Mouse (Mus musculus): ENCODE measurements around the gene Lsmem1. TPM values are rescaled to one million over a fixed set of nuclear protein-coding genes. Genes with fewer than 3 reads are reported as not detected.
"Not testable (repeated sequence)": the region's sequence is repeated elsewhere in the genome, so short reads cannot be mapped to it uniquely, and the experiment has no call there.

Lsmem1 gene
- total RNA-seq, 2 experiments from 2014 or later, result 0.22 to 0.69 TPM

DNA sequence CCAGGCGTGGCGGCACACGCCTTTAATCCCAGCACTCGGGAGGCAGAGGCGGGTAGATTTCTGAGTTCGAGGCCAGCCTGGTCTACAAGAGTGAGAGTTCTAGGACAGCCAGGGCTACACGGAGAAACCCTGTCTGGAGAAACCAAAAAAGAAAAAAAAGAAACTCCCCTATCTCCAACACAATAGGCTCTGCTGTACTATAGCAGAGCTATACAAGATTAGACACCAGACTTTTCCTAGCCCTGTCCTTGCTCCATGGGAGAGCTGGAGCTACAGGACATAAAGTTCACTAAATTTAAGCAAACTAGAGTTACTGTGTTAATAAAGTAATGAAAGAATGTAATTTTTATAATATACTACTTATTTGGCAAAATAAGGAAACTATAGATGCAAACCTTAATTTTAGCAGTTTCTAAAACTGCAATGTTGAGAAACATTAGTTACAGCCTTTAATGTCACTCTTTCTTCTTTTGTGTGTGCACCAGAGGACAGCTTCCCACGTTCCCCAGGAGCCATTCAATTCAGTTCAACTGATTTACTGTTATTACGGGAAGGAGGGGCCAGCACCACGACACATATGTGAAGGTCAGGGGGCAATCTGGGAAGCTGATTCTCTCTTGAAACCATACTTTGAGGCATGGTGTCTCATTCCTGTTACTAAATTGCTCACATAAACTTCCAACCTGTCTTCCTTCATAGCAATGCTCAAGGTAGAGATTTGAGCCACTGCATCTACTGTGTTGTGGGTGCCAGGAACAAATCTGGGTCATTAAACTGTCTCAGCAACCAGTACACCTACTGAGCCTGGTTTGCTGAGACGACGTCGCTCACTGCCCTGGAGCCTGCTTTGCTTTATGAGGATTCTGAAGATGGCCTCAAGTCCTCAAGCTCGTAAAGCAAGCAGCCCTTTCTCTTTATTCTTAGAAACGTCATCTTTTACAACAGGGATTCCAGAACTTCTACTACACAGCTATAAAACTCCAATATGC is 15.9 kb upstream of the Lsmem1 start:
- DNase-seq (ENCODE audit: low spot score in 2 of 2), result no peak

DNA sequence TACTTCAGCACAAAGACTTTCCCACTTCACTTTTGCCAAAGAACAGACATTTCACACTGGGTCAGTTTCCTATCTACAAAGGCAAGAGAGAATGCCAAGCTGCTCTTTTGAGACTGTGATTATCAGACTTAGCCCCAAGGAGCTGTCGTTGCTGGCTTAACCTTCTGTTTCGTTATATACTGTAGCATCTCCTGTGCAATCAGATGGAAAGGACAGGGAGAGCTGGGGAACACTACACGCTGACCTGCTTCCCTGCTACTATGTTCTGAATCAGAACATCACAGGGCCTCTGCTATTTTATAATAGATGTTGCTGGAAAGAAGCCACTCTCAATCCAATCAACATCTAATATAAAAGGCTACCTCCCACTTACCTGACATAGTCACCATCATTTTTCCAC is 9.8 kb upstream of the Lsmem1 start:
- DNase-seq (ENCODE audit: low spot score in 2 of 2), result no peak

DNA sequence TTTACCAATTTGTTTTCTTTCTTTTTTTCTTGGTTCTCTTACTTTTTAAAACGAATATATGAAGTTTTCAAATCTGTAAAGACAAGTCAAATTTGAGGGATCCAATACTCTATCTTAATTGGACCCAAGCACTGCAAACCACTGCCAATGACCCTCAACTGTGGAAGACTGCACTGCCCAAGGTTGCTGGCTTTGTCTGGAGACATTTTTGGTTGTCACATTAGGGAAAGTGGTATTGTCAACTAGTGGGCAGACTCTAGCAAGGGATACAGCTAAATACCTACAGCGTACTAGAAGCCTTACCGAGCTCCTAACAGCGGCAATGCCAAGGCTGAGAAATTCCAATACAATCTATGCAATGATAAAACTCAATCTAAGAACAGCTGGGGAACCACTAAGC is 8.6 kb upstream of the Lsmem1 start:
- DNase-seq (ENCODE audit: low spot score in 2 of 2), result no peak

DNA sequence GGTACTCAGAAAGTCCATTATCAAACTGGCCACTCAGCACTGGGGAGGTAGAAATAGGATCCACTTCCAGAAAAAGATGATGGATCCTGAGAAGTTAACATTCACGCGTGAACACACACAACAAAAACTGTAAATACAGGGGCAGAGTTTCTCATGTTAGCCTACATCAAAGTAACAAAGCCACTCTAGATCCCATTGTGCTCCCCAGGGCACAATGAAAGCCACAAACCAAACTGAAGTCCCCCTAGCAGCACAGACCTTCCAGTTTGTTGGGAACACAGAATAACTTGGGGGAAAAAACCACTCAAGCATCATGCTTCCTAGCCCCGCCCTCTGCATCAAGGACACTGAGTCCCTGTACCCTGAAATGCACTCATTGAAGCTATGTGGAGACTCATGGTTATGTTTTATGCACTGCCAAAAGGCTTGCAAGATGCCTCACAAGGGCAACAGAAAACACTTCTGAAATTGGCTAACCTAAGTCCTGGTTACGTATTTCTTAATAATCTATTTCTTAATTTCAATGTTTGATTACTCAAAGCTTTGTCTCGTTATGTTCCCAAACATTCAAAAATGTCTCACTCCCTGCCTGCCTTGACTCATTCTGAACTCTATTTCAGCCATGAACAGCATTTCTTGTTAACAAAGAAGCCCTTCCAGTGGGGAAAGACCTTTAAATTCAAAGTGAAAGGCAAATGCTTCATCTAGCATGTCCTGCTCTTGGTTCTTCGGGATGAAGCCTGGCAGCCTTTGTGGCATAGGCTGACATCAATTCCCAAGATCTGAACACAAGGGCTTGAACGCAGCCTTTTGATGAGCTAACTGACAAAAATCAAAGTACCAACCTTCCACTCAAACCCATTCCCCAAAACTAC is 3.1 kb upstream of the Lsmem1 start:
- no peak for DNase-seq (ENCODE audit: low spot score in 2 of 2)

DNA sequence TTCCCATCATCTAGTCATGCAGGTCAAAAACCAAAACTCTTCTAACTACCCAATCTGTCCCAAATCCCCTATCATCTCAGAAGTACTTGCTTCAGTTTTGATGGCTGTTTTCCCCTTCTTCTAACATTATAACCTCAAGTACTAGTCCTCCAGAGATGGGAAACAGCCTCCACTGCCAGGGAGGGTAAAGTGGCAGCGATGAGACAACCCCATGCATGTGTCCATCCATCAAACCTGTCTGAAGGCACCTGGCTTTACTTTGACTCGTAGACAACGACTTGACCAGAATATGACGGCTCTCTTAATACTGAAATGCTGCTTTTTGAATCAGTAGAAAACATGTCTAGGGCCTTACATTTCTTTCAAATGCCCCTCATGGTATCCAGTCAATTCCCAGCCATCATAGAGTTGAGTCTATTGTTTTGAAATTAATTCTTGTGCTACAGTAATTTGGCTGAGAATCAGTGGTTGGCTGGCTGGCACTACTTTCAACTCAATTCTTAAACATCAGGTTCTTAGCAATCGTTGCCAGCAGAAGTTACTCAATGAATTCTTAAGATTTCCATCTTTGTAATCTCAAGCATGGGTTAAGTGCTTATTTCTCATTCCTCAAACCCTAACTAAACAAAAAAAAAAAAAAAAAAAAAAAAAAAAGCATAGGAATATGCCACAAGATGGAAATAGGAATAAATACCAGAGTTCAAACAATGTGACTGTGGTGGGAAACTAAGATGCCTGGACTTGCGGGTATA is 1.4 kb upstream of the Lsmem1 start:
- DNase-seq (ENCODE audit: low spot score in 2 of 2), result no peak

DNA sequence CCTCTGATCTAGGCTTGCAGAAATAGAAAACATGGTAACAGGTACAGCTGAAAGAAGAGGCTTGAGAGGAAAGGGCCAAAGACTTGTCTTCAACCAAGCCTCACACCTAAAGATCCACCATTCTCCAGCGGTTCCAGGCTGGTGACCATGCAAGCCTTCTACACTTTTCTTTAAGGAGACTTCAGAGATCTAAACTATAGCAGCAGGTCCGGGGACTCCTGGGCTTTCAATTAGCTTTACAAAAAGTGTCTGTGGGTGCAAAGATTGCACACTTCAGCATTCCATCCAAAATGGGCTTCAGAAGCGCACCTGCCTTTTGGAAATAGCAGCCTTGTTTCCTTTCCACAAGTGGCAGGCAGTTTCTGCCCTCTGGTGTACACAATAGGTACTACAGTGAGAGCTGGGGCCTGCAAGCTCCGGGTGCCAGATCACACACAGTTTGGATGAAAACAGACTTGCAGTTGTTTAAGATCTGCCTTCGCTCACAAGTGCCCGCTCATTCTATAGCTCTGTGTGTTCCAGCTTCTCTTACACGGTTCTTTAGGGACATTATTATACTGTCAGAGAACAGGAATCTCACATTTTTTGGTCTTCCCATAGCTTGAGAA is 609 bp upstream of the Lsmem1 start:
- peak; percentile 76 to 79 for DNase-seq (ENCODE audit: low spot score in 2 of 2)

DNA sequence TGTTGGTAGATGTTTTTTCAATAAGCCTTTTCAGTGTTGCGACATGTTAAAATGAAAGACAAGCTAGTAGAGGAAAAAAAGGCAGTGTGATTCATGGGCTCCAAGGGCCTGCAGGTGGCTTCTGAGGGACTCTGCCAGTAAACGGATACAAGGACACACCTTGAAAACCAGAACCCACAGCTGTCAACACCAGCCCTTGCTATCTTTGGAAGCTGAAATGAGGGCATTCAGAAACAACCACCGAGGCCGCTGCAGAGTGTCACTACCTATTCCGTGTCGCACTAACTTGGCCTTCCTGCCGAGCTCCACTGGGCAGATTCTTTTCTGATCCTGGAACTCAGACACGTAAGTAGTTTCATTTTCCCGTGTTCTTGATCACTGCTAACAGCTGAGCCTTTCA is 863 bp downstream of the Lsmem1 start:
- DNase-seq (ENCODE audit: low spot score in 2 of 2), result no peak

DNA sequence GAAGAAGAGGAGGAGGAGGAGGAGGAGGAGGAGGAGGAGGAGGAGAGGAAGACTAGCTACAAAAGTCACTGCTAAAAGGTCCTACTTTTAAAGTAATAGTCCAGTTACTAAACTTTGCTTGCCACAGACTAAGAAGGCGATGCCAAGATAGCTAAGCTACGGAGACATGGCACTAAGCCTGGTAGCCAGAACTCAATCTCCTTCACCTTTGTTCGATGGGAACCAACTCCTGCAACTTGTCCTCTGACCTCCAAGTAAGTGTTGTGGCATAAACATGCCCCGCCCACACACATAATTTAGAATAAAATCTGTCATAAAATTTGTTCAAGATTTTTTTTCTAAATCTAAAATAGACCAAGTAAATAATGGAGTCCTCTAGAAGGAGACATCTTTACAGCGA is 1.3 kb downstream of the Lsmem1 start:
- no peak for DNase-seq (ENCODE audit: low spot score in 2 of 2)

DNA sequence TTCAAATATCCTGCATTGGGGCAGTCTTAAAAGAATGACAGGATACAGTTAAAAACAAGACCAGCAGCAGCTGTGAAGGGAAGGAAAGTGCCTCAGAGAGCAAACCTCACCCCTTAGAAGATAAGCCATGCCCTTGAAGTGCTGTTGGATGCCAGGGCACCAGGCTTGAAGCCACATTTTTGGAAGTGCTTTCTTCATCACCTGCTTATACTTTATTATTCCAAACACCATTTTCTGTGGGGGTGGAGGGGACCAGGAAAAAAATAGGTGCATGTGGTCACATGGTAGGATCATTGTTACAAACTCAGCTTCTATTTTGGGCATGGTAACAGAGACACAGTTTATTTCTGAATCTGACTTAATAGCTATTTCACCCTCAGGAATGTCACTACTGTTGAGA is 1.8 kb downstream of the Lsmem1 start:
- DNase-seq (ENCODE audit: low spot score in 2 of 2), result no peak

DNA sequence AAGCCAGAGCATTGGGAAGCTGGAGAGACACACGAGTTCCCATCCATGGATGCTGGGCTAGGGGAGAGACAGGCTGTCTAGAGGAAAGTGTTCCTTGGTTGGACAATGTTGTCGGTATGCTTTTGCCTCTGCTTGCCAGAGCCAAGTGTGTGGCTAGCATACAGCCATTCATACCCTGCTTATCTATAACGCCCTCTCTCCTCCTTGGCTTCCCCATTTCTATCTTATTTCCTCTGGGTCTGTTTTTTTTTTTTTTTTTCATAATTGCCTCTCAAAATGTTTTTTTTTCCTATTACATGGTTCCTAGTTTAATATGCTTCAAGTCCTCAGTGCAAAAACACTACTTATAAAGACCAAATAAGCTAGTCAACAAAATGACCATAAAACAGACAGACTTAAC is 13.8 kb downstream of the Lsmem1 start:
- DNase-seq (ENCODE audit: low spot score in 2 of 2), result no peak

DNA sequence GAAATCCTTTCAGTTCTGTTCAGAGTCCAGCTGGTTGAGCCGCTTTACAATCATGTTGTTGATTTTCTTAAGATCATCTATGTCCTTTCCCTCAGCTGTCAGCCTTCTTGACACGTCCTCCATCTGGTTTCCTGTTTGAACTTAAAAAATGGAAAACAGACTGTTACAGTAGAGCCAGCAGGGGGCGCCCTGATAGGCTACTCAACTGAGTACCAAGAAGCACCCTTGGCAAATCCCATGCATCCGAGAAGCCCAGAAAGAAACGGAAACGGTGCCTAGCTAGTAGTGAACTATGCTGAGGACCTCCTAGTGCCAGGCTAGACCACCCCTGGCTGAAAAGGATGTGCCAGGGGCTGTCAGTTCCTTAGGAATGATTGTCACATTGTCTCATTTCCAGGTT is 22.2 kb downstream of the Lsmem1 start:
- peak in 1 of 2 experiments; percentile 38 for DNase-seq (ENCODE audit: low spot score in 2 of 2)

DNA sequence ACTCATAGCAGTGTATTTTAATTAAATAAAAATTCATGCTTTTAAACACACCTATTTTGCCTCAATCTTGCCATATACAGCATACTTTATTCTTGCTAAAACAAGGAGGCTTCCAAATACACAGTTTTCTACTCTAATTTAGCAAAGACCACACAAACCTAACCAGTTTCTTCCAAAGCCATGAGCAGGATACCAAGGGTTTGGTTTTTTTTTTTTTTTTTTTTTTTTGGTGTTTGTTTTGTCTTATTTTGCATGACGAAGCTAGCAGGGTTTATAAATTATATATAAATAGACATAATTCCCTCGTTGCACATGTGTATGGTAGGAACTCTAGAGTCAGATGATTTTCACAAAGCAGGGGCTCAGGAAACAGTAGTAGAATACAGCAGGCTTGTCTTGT is 23.1 kb downstream of the Lsmem1 start:
- no peak for DNase-seq (ENCODE audit: low spot score in 2 of 2)

DNA sequence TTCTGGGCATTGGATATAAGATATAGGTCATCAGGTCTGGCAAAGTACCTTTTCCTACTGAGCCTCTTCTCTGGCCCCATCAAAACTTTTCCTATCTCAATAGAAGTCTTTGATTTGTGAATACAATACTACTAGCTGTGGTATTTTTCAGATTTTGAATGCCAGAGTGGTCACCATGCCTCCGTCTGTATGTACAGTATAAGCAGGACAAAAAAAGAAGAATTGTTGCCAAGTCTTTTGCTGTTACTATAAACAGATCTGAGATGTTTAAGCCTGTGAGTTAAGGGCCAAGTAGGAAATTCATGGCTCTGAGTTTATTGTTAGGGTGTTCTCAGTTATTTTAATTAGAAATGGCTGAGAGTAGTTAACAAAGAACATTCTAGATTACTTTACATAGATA is 24.1 kb downstream of the Lsmem1 start:
- not testable (repeated sequence) for DNase-seq (ENCODE audit: low spot score in 2 of 2)

DNA sequence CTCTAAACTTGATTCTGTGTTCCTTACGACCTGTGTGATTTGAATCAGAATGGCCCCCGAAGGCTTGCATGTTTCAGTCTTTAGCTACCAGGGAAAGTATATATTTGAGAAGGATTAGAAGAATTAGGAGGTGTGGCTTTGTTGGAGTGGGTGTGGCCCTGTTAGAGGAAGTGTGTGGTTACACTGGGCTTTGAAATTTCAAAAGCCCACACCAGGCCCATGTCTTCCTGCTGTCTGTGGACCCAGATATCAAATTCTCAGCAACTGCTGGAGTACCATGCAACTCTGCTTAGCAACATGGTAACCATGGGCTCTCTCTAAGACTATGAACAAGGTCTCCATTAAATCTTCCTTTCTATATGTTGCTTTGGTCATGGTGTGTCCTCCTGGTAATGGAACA is 27.7 kb downstream of the Lsmem1 start:
- DNase-seq (ENCODE audit: low spot score in 2 of 2), result no peak

DNA sequence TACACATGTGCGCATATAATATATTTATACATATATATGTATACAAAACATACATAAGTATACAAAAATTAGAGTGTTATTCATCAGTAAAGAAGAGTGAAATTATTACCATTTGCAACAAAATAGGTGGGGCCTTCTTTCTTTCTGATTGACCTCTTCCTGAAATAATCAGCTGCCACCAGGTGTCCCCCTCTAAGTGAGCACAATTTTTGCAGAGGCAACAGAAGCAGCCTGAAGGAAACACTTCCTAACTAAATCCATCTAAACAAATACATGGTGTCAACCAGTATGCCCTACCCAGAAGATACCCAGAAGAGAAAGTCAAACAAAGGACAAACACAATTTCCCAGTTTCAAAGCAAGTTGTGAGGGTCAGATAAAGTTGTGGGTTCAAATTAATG is 29.6 kb downstream of the Lsmem1 start:
- no peak for DNase-seq (ENCODE audit: low spot score in 2 of 2)

DNA sequence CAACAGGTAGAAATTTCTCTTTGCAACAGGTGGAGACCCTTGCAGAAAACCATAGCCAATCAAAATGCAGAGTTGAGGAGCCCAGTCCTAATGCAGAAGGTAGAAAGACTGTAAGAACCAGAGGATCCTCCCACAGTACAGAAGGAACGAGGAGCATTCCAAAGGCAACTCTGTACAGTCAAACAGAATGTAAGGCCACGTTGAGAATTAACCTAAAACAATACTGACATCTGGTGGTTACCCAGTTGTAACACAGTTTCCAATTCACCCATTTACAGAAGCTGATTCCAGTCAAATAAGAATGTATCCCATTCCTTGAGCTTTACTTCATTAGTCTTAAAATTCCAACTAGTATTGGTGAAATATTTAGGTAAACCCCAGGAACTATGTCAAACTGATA is 34.7 kb downstream of the Lsmem1 start:
- DNase-seq (ENCODE audit: low spot score in 2 of 2), result peak in 1 of 2 experiments; percentile 13

DNA sequence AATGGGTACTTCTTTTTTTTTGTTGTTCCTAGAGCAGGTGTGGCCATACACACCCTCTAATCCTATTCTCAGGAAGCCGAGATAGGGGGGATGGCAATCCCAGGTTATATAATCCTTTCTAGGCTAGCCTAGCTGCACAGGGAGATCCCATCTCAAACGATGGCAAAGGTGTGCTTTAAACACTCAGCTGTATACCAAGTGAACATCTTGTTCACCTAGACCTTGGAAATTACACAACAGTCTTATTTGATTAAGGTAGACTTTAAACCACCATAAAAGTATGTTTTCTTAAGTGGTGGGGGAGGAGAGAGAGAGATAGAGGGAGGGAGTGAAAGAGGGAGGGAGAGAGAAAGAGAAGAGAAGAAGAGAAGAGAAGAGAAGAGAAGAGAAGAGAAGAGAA is 38.5 kb downstream of the Lsmem1 start:
- DNase-seq (ENCODE audit: low spot score in 2 of 2), result no peak

DNA sequence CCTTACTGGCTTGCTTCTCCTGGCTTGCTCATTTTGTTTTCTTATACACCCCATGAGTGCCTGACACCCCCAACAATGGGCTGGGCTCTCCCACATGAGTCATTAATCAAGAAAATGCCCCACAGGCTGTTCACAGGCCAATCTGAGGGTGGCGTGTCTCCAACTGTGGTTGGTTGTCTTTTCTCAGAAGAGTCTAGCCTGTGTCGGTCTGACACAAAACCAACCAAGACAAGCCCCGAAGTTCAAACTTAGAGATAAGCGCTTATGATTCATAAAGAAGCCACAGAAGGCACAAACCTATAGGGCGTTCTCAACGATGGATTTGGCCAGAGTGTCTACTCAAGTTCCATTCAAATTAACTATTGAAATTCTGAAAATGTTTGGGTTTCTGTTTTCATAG is 45.1 kb downstream of the Lsmem1 start:
- no peak for DNase-seq (ENCODE audit: low spot score in 2 of 2)

DNA sequence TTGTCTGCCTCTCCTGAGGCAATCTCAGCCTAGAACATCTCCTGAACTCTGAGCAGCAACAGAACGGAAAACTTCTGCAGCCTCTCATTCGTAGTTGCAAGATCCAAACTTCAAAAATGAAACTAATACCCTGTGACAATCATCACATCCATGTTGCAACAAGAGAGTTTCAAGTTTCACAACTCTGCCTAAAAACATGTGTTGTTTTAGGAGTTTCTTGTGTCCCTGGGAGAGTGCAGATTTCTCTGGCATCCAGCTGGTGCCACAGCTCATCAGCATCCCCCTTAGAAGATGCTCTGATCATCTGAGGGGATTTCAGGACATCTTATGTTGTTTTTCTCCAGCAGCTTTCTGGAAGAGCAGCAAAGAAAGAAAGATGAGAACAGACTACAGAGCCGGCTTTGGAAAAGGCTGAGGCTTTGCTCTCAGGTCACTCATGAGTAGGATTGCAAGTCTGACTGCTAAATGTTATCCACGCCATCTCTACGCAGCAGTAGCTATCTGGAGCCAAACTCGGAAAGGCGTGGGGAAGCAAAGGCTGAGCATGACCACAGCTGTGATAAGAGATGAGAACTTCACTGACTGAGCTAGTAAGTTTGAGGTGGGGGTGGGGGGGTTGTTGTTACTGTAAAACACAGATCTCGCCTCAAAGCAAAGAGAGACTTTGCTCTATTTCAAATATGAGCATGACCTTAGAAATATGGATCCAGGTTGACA is 46.8 kb downstream of the Lsmem1 start:
- DNase-seq (ENCODE audit: low spot score in 2 of 2), result no peak

DNA sequence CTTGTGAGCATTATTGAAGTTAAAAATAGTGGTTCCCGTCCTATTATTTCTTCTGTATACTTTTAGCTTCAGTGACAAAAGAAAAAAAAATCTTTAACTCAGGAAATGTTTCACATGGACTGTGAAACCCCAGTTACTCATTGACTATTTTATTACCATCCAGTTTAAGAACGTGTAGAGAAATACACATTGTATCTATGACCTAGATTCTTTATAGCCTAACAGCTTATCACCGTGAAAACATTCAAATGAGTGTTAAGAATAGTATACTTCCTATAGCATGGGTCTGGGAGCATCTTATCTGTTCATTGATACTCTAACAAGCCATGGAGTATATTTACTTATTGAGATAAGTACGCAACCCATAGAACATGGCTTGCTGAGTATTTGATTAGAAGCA is 52.0 kb downstream of the Lsmem1 start:
- no peak for DNase-seq (ENCODE audit: low spot score in 2 of 2)

Measured in layer of hippocampus, postnatal 10 days (tissue).